In the genomic region with DNA sequence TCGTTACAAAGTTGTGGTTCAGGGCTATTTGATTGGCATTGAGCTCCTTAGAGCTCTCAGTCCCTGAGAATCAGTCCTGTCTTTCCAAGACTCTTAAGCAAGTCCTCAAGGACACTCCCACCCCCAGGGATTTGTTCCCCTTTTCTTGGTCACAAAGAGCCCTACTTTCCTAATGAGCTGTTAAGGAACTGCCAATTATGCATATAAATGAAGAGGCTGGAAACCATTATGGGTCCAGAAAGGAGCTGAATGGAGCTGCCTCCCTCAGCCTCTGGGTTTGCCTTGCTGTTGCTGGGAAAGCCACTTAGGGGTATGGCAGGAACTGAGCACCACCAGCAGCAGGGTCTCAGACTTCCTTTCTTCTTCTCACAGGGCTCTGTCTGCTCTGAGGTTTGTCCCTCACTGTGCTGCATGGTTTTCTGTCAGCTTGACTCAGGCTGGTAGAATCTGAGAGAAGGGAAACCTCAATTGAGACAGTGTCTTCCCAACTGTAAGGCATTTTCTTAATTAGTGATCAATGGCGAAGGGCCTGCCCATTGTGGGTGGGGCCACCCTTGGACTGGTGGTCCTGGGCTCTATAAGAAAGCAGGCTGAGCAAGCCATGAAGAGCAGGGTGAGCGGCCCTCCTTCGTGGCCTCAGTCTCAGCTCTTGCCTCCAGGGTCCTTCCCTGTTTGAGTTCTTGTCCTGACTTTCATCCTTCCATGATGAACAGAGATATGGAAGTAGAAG, we compare ENCODE assay signal across 17 mouse cellular contexts.
DNase-seq lines count a peak whose midpoint lies in the region; ATAC-seq and TF ChIP-seq lines count a peak whose summit lies in the region.
"Had no signal": no experiment of that assay in that cellular context is flagged by ENCODE, and none has a peak within 500 bp of the region (broad histone marks: within the 10 kb centered on the region; RNA-seq: fewer than 3 reads in every experiment).

No protein-coding gene starts in this region.

- no peaks in the 10 kb centered on the region for H3K9me3 ChIP-seq in ES-E14 (ENCODE audit: control insufficient read depth, insufficient read depth, low read depth, low read length)
- peaks cover 4% of the 10 kb centered on the region; the same call in 1 of the 2 replicates for H3K9me3 ChIP-seq in forebrain, embryonic 16.5 days (ENCODE audit: control insufficient read depth, low read length)
- H3K9me3 ChIP-seq in hindbrain, embryonic 10.5 days: no peaks in the 10 kb centered on the region
- H3K9me3 ChIP-seq: hindbrain, embryonic 15.5 days; midbrain, embryonic 15.5 days; neural tube, embryonic 12.5 days had no signal

- H3K27ac ChIP-seq in kidney, adult 2 months (ENCODE audit: insufficient read depth, low read depth, low read length): no peak overlapping the region
- 0 out of 2 replicates have a peak overlapping the region, but pooled peaks have one; percentile 20 for H3K27ac ChIP-seq in ES-E14 (ENCODE audit: insufficient read depth, low read depth, low read length, poor library complexity, severe bottlenecking)
- H3K27ac ChIP-seq in forebrain, embryonic 16.5 days (ENCODE audit: low read length): no peak overlapping the region
- H3K27ac ChIP-seq in hindbrain, embryonic 10.5 days: no peak overlapping the region
- H3K27ac ChIP-seq: hindbrain, embryonic 15.5 days; macrophage; midbrain, embryonic 15.5 days; neural tube, embryonic 12.5 days had no signal

- H3K9ac ChIP-seq in ES-E14 (ENCODE audit: insufficient read depth, low read depth, low read length, poor library complexity, severe bottlenecking): no peak overlapping the region
- H3K9ac ChIP-seq in forebrain, embryonic 16.5 days (replicated peaks; ENCODE audit: low read depth, low read length): no peak overlapping the region
- H3K9ac ChIP-seq: hindbrain, embryonic 15.5 days; midbrain, embryonic 15.5 days; neural tube, embryonic 12.5 days had no signal

- no peaks in the 10 kb centered on the region for H3K4me1 ChIP-seq in kidney, adult 2 months (ENCODE audit: control insufficient read depth, insufficient read depth, low read length)
- H3K4me1 ChIP-seq in ES-E14 (ENCODE audit: control insufficient read depth in 2 of 2, insufficient read depth in 2 of 2, low read length in 2 of 2, poor library complexity in 1 of 2): peaks cover 12 to 21% of the 10 kb centered on the region in 2 experiments
- 0 out of 2 replicates have a peak, but pooled peaks cover 4% of the 10 kb centered on the region for H3K4me1 ChIP-seq in forebrain, embryonic 16.5 days (replicated peaks; ENCODE audit: control insufficient read depth, insufficient read depth, low read length)
- H3K4me1 ChIP-seq in hindbrain, embryonic 10.5 days (replicated peaks): peaks cover 6% of the 10 kb centered on the region; the same call in 1 of the 2 replicates
- H3K4me1 ChIP-seq: hindbrain, embryonic 15.5 days; midbrain, embryonic 15.5 days; neural tube, embryonic 12.5 days had no signal

- no peak overlapping the region for H3K4me2 ChIP-seq in forebrain, embryonic 16.5 days (ENCODE audit: low read length)
- H3K4me2 ChIP-seq: hindbrain, embryonic 15.5 days; midbrain, embryonic 15.5 days; neural tube, embryonic 12.5 days had no signal

- 79% methylated on average over 4 of the region's 4 CpGs for WGBS in kidney, adult 2 months
- WGBS in forebrain, embryonic 16.5 days: 19% methylated on average over 4 of the region's 4 CpGs
- 73% methylated on average over 4 of the region's 4 CpGs for whole genome bisulfite sequencing in hindbrain, embryonic 10.5 days

- in situ Hi-C loops in ES-E14 (cut with MboI; ENCODE audit: low sequenced_read_pairs in 2 of 2, unreplicated experiment in 2 of 2): no loop called here

- H3K4me3 ChIP-seq in kidney, adult 2 months (ENCODE audit: insufficient read depth, low read depth, low read length): no peak overlapping the region
- H3K4me3 ChIP-seq in ES-E14 (ENCODE audit: insufficient read depth in 1 of 2, low read depth in 1 of 2, low read length in 2 of 2, poor library complexity in 1 of 2, severe bottlenecking in 1 of 2): no peak overlapping the region
- no peak overlapping the region for H3K4me3 ChIP-seq in forebrain, embryonic 16.5 days (replicated peaks; ENCODE audit: low read length)
- no peak overlapping the region for H3K4me3 ChIP-seq in hindbrain, embryonic 10.5 days
- H3K4me3 ChIP-seq: hindbrain, embryonic 15.5 days; midbrain, embryonic 15.5 days; neural tube, embryonic 12.5 days had no signal

- no peaks in the 10 kb centered on the region for H3K36me3 ChIP-seq in kidney, adult 2 months (ENCODE audit: control insufficient read depth, insufficient read depth, low read length)
- no peaks in the 10 kb centered on the region for H3K36me3 ChIP-seq in ES-E14 (ENCODE audit: control insufficient read depth, insufficient read depth, low read length, poor library complexity, severe bottlenecking)
- no peaks in the 10 kb centered on the region for H3K36me3 ChIP-seq in forebrain, embryonic 16.5 days (ENCODE audit: control insufficient read depth, insufficient read depth)
- H3K36me3 ChIP-seq in hindbrain, embryonic 10.5 days: no peaks in the 10 kb centered on the region
- H3K36me3 ChIP-seq: hindbrain, embryonic 15.5 days; midbrain, embryonic 15.5 days; neural tube, embryonic 12.5 days had no signal

- TF ChIP-seq POLR2A in kidney, adult 2 months (IDR thresholded peaks at IDR 0.05; ENCODE audit: low read depth, low read length): no peak
- TF ChIP-seq POLR2A in brain, embryonic 14.5 days (IDR thresholded peaks at IDR 0.05; ENCODE audit: borderline replicate concordance, extremely low read depth, insufficient read depth, insufficient read length, poor library complexity, severe bottlenecking): no peak

- peak; percentile 2 for DNase-seq in kidney, adult 2 months
- no peak for DNase-seq in kidney, postnatal 25 days
- DNase-seq in ES-E14 (ENCODE audit: low read depth, low spot score): peak; percentile 73
- peak; percentile 94 for DNase-seq in brain, embryonic 14.5 days (ENCODE audit: low read depth)
- no peak for DNase-seq in adrenal gland, postnatal 36 days
- DNase-seq in hindbrain, embryonic 10.5 days (ENCODE audit: low spot score): no peak
- DNase-seq: cerebellum, adult 2 months; gastrocnemius, postnatal 10 days; heart, postnatal 10 days; kidney, adult 18-20 months; liver; lung, adult 18-20 months had no signal

- H3K27me3 ChIP-seq in kidney, adult 2 months (replicated peaks; ENCODE audit: control insufficient read depth, insufficient read depth, low read length): no peaks in the 10 kb centered on the region
- H3K27me3 ChIP-seq in forebrain, embryonic 16.5 days (replicated peaks; ENCODE audit: control insufficient read depth, insufficient read depth, low read length): no peaks in the 10 kb centered on the region
- H3K27me3 ChIP-seq in hindbrain, embryonic 10.5 days (ENCODE audit: insufficient read depth, poor library complexity, severe bottlenecking): no peaks in the 10 kb centered on the region; the same call in 1 of the 2 replicates
- H3K27me3 ChIP-seq: hindbrain, embryonic 15.5 days; midbrain, embryonic 15.5 days; neural tube, embryonic 12.5 days had no signal

- no peak for TF ChIP-seq CTCF in kidney, adult 2 months (conservative IDR thresholded peaks at IDR 0.05; ENCODE audit: insufficient read depth, insufficient read length, low read depth, low read length)
- no peak for TF ChIP-seq CTCF in brain, embryonic 14.5 days (IDR thresholded peaks at IDR 0.05; ENCODE audit: borderline replicate concordance, extremely low read depth, insufficient read depth, insufficient read length)

- peak; percentile 90 for ATAC-seq in forebrain, embryonic 16.5 days
- ATAC-seq: midbrain, embryonic 15.5 days had no signal

TF ChIP-seq in ES-E14, 5 proteins besides CTCF, POLR2A, EP300 and RAD21:
- no peak for TF ChIP-seq HCFC1 (IDR thresholded peaks at IDR 0.05; ENCODE audit: borderline replicate concordance, insufficient read depth, low read length)
- TF ChIP-seq ZNF384 (IDR thresholded peaks at IDR 0.05; ENCODE audit: low read depth, low read length): no peak
- TF ChIP-seq MAFK (IDR thresholded peaks at IDR 0.05; ENCODE audit: insufficient read depth, low read depth, low read length): no peak
- TF ChIP-seq ZC3H11A (IDR thresholded peaks at IDR 0.05; ENCODE audit: borderline replicate concordance, low read depth, low read length): no peak
- no peak for TF ChIP-seq CHD2 (IDR thresholded peaks at IDR 0.05; ENCODE audit: low read depth, low read length)
TF ChIP-seq in ES-E14: peak in this region for 0.

Comparison
In these comparisons a context has a peak if more than half of its experiments do, and no peak if none do; other contexts are left out.
1. DNase-seq: peak in kidney, adult 2 months (single experiment), ES-E14 (single experiment) and brain, embryonic 14.5 days (single experiment); none in kidney, postnatal 25 days (0 of 2), adrenal gland, postnatal 36 days (0 of 2) and hindbrain, embryonic 10.5 days (single experiment).